ENCODE assay signal across 8 mouse cellular contexts in the genomic region with DNA sequence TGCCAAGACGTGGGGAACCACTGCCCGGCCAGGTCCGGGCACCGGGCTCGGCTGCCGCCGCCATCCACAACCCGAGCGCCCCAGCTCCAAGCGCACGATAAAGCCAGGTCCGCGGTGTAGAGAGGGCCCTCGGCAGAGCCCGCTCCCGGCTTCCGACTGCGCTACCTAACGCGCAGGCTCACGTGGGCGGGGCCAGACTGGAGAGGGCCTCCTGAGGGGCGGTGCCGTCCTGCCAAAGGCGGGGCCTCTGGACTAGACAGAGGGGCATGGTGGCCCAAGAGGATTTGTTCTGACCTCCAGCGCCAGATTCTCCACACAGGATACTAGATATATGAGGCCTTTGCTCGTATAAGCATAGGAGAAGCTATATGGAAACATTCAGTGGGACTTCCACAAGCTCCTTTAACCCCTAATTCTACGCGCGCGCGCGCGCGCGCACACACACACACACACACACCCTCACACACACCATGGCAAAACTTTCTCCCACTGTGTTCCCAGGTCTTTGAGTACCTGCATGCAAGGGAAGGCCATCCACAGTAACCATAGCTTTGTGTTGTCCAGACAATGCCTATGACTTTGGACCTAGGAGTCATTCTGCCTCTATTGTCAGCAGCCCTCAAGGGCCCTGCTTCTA. TPM values are rescaled to one million over a fixed set of nuclear protein-coding genes. Genes with fewer than 3 reads are reported as not detected.
DNase-seq lines count a peak whose midpoint lies in the region; ATAC-seq lines count a peak whose summit lies in the region.

No protein-coding gene starts in this region.

- ATAC-seq in hindbrain, embryonic 15.5 days (ENCODE audit: low FRiP score, low read depth) = peak; percentile 98

- peaks cover 12% of the 10 kb centered on the region; the same call in 1 of the 2 replicates for H3K36me3 ChIP-seq in hindbrain, embryonic 15.5 days

- peak overlapping the region; percentile 92 for H3K4me3 ChIP-seq in hindbrain, embryonic 15.5 days

- peaks cover 33% of the 10 kb centered on the region for H3K4me1 ChIP-seq in hindbrain, embryonic 15.5 days (replicated peaks)

- H3K4me2 ChIP-seq in hindbrain, embryonic 15.5 days = peak overlapping the region; percentile 88

- DNase-seq in T-cell, adult 2 months (ENCODE audit: low spot score) = peak; percentile 80
- DNase-seq in cerebellum, postnatal 25 days = peak; percentile 92 to 96
- peak; percentile 90 to 91 for DNase-seq in frontal cortex, postnatal 36 days (ENCODE audit: low spot score in 2 of 2)
- DNase-seq in left cerebral cortex, adult 11 months (ENCODE audit: low spot score) = peak; percentile 84
- DNase-seq in lung, postnatal 36 days = peak; percentile 97
- peak; percentile 93 for DNase-seq in retina, postnatal 1 day
- peak; percentile 95 for DNase-seq in thymus, postnatal 4 days

- 16% methylated on average over 36 of the region's 36 CpGs for WGBS in hindbrain, embryonic 15.5 days

- H3K9ac ChIP-seq in hindbrain, embryonic 15.5 days = peak overlapping the region; percentile 94

- H3K27me3 ChIP-seq in hindbrain, embryonic 15.5 days = no peaks in the 10 kb centered on the region

- no peaks in the 10 kb centered on the region for H3K9me3 ChIP-seq in hindbrain, embryonic 15.5 days

- H3K27ac ChIP-seq in hindbrain, embryonic 15.5 days (replicated peaks) = peak overlapping the region; percentile 59

RNA-seq across cellular contexts. Expression of gene Idua, which starts 0.6 kb away (rescaled TPM):
- 11.0 and 11.8 TPM in 2 replicates for polyA plus RNA-seq in hindbrain, embryonic 15.5 days (2015; fragmentation: Nextera tagmentation; extraction: Ambion mirVana)

RNA-seq across cellular contexts. Expression of gene Dgkq, which starts 8.7 kb away (rescaled TPM):
- 31.0 and 32.9 TPM in 2 replicates for polyA plus RNA-seq in hindbrain, embryonic 15.5 days (2015; fragmentation: Nextera tagmentation; extraction: Ambion mirVana)

RNA-seq across cellular contexts. Expression of gene Slc26a1, which starts 14.6 kb away (rescaled TPM):
- 3.0 and 4.1 TPM in 2 replicates for polyA plus RNA-seq in hindbrain, embryonic 15.5 days (2015; fragmentation: Nextera tagmentation; extraction: Ambion mirVana)

RNA-seq across cellular contexts. Expression of gene Tmem175, which starts 31.2 kb away (rescaled TPM):
- polyA plus RNA-seq in hindbrain, embryonic 15.5 days (2015; fragmentation: Nextera tagmentation; extraction: Ambion mirVana) = 26.3 and 27.1 TPM in 2 replicates

RNA-seq across cellular contexts. Expression of gene Gak, which starts 31.2 kb away (rescaled TPM):
- 48.1 and 56.7 TPM in 2 replicates for polyA plus RNA-seq in hindbrain, embryonic 15.5 days (2015; fragmentation: Nextera tagmentation; extraction: Ambion mirVana)

Comparison
In these comparisons a context has a peak if more than half of its experiments do, and no peak if none do; other contexts are left out.
1. Peak in every context shown above with its lines: DNase-seq, ATAC-seq, H3K4me3 ChIP-seq and H3K27ac ChIP-seq.